Mouse (Mus musculus): Measurements from ENCODE around the gene Pebp1. TPM values are rescaled to one million over a fixed set of nuclear protein-coding genes. Genes with fewer than 3 reads are reported as not detected.

Gene Pebp1
- total and polyA plus RNA-seq, 2 experiments from 2014 or later: 1,186 to 1,357 TPM

- H3K4me2 ChIP-seq (ENCODE audit: low read depth): peak overlapping the region; percentile 67
- peaks cover 21% of the 10 kb centered on the region for H3K4me1 ChIP-seq (ENCODE audit: insufficient read depth)
- peak overlapping the region; percentile 75 for H3K9ac ChIP-seq
- peak overlapping the region; percentile 94 for H3K27ac ChIP-seq (ENCODE audit: low read depth, low read length)
- peak; percentile 80 for DNase-seq
- H3K27me3 ChIP-seq (ENCODE audit: insufficient read depth, low read length): no peaks in the 10 kb centered on the region
- H3K4me3 ChIP-seq (ENCODE audit: low read depth, low read length): peak overlapping the region; percentile 57
- H3K9me3 ChIP-seq (ENCODE audit: low read length): no peaks in the 10 kb centered on the region
- no peak for TF ChIP-seq CTCF (IDR thresholded peaks at IDR 0.05; ENCODE audit: low read depth)
- no peaks in the 10 kb centered on the region for H3K36me3 ChIP-seq (ENCODE audit: insufficient read depth)
- peak; percentile 70 for ATAC-seq
- 2% methylated on average over 32 of the region's 32 CpGs for WGBS
Observed at GRCm38 (mm10) chr5:117240761-117241322, 46.6 kb downstream of the Pebp1 start.

GRCm38 (mm10) chr5:117240321-117240731, 47.1 kb downstream of the Pebp1 start:
- WGBS: 3% methylated on average over 12 of the region's 12 CpGs

GRCm38 (mm10) chr5:117239106-117239505, 48.3 kb downstream of the Pebp1 start:
- Histone ChIP-seq H3K9ac (no peak overlapping the region), H3K36me3 (ENCODE audit: insufficient read depth) (peaks cover 10% of the 10 kb centered on the region; the same call in 1 of the 2 replicates), H3K4me1 (ENCODE audit: insufficient read depth) (peaks cover 19% of the 10 kb centered on the region), H3K4me2 (ENCODE audit: low read depth) (no peak overlapping the region), H3K27me3 (ENCODE audit: insufficient read depth, low read length) (no peaks in the 10 kb centered on the region), H3K9me3 (ENCODE audit: low read length) (no peaks in the 10 kb centered on the region), H3K27ac (ENCODE audit: low read depth, low read length) (no peak overlapping the region), H3K4me3 (ENCODE audit: low read depth, low read length) (no peak overlapping the region)
- TF ChIP-seq CTCF (IDR thresholded peaks at IDR 0.05; ENCODE audit: low read depth): no peak
- ATAC-seq (no peak), DNase-seq (no peak)
- WGBS: 62% methylated on average over 4 of the region's 4 CpGs

More at GRCm38 (mm10) chr5:117240321-117240731, 47.1 kb downstream of the Pebp1 start:
- DNase-seq (peak; percentile 74), ATAC-seq (peak; percentile 77)
- Histone ChIP-seq H3K27ac (ENCODE audit: low read depth, low read length) (peak overlapping the region; percentile 94), H3K9me3 (ENCODE audit: low read length) (no peaks in the 10 kb centered on the region), H3K4me1 (ENCODE audit: insufficient read depth) (peaks cover 21% of the 10 kb centered on the region), H3K4me2 (ENCODE audit: low read depth) (peak overlapping the region; percentile 67), H3K36me3 (ENCODE audit: insufficient read depth) (no peaks in the 10 kb centered on the region), H3K4me3 (ENCODE audit: low read depth, low read length) (peak overlapping the region; percentile 57), H3K27me3 (ENCODE audit: insufficient read depth, low read length) (no peaks in the 10 kb centered on the region), H3K9ac (peak overlapping the region; percentile 75)
- TF ChIP-seq CTCF (IDR thresholded peaks at IDR 0.05; ENCODE audit: low read depth): no peak

GRCm38 (mm10) chr5:117236540-117236939, 50.9 kb downstream of the Pebp1 start:
- H3K36me3 ChIP-seq (ENCODE audit: insufficient read depth): peaks cover 10% of the 10 kb centered on the region; the same call in 1 of the 2 replicates
- no peak overlapping the region for H3K4me2 ChIP-seq (ENCODE audit: low read depth)
- no peak overlapping the region for H3K9ac ChIP-seq
- H3K27me3 ChIP-seq (ENCODE audit: insufficient read depth, low read length): no peaks in the 10 kb centered on the region
- ATAC-seq (no peak), DNase-seq (no peak)
- 81% methylated on average over 5 of the region's 5 CpGs for WGBS
- no peaks in the 10 kb centered on the region for H3K9me3 ChIP-seq (ENCODE audit: low read length)
- peaks cover 7% of the 10 kb centered on the region; the same call in 1 of the 2 replicates for H3K4me1 ChIP-seq (ENCODE audit: insufficient read depth)
- no peak for TF ChIP-seq CTCF (IDR thresholded peaks at IDR 0.05; ENCODE audit: low read depth)
- H3K4me3 ChIP-seq (ENCODE audit: low read depth, low read length): no peak overlapping the region
- no peak overlapping the region for H3K27ac ChIP-seq (ENCODE audit: low read depth, low read length)

Other genes with a start within 250 kb of the Pebp1 start
- 83.5 and 95.9 TPM in 2 replicates for gene Suds3, start 171.5 kb downstream of the Pebp1 start, total RNA-seq (2014; rRNA removed)
- gene Suds3, start 171.5 kb downstream of the Pebp1 start, polyA plus RNA-seq (2015; fragmentation: Nextera tagmentation; extraction: Ambion mirVana): 75.9 and 76.4 TPM in 2 replicates
- 37.2 TPM in 2 replicates for gene Taok3, start 167.5 kb downstream of the Pebp1 start, total RNA-seq (2014; rRNA removed)
- 40.8 and 57.6 TPM in 2 replicates for gene Taok3, start 167.5 kb downstream of the Pebp1 start, polyA plus RNA-seq (2015; fragmentation: Nextera tagmentation; extraction: Ambion mirVana)
- gene Vsig10, start 31.5 kb upstream of the Pebp1 start, total RNA-seq (2014; rRNA removed): 1.0 and 1.4 TPM in 2 replicates
- 0.77 and 1.4 TPM in 2 replicates for gene Vsig10, start 31.5 kb upstream of the Pebp1 start, polyA plus RNA-seq (2015; fragmentation: Nextera tagmentation; extraction: Ambion mirVana)
- 296 and 318 TPM in 2 replicates for gene Wsb2, start 69.7 kb upstream of the Pebp1 start, total RNA-seq (2014; rRNA removed)
- gene Wsb2, start 69.7 kb upstream of the Pebp1 start, polyA plus RNA-seq (2015; fragmentation: Nextera tagmentation; extraction: Ambion mirVana): 292 and 327 TPM in 2 replicates
- gene Rfc5, start 101.4 kb upstream of the Pebp1 start, total RNA-seq (2014; rRNA removed): 21.3 and 29.0 TPM in 2 replicates
- 28.7 and 30.2 TPM in 2 replicates for gene Rfc5, start 101.4 kb upstream of the Pebp1 start, polyA plus RNA-seq (2015; fragmentation: Nextera tagmentation; extraction: Ambion mirVana)
- 6.8 and 9.2 TPM in 2 replicates for gene Ksr2, start 126.4 kb upstream of the Pebp1 start, total RNA-seq (2014; rRNA removed)
- gene Ksr2, start 126.4 kb upstream of the Pebp1 start, polyA plus RNA-seq (2015; fragmentation: Nextera tagmentation; extraction: Ambion mirVana): 2.5 and 5.4 TPM in 2 replicates